Mouse (Mus musculus): ENCODE measurements around the gene Ppbp. TPM values are rescaled to one million over a fixed set of nuclear protein-coding genes. Genes with fewer than 3 reads are reported as not detected.

Ppbp gene
- 4.7 and 9.6 TPM in 2 replicates for polyA plus RNA-seq (2016; fragmentation: Nextera tagmentation; extraction: Ambion mirVana)

GRCm38 (mm10) chr5:90768218-90768617, at the start of gene Ppbp:
Gene Ppbp (plus strand): TSS chr5:90768518.
- 66% methylated on average over 3 of the region's 3 CpGs for WGBS
- H3K27me3 ChIP-seq (replicated peaks; ENCODE audit: low read depth, poor library complexity, severe bottlenecking): no peaks in the 10 kb centered on the region
- H3K27ac ChIP-seq (replicated peaks): no peak within 1 kb of the TSS
- no peaks in the 10 kb centered on the region for H3K36me3 ChIP-seq (replicated peaks)
- DNase-seq (ENCODE audit: low spot score): no peak
- no peaks in the 10 kb centered on the region for H3K9me3 ChIP-seq
- no peaks in the 10 kb centered on the region for H3K4me1 ChIP-seq
- no peak within 1 kb of the TSS for H3K4me3 ChIP-seq

- H3K36me3 ChIP-seq (replicated peaks): no peaks in the 10 kb centered on the region
- H3K27me3 ChIP-seq (replicated peaks; ENCODE audit: low read depth, poor library complexity, severe bottlenecking): no peaks in the 10 kb centered on the region
- no peaks in the 10 kb centered on the region for H3K9me3 ChIP-seq
- WGBS: 96% methylated on average over 3 of the region's 3 CpGs
- H3K4me3 ChIP-seq: no peak overlapping the region
- no peak for DNase-seq (ENCODE audit: low spot score)
- no peak overlapping the region for H3K27ac ChIP-seq (replicated peaks)
- peaks cover 7% of the 10 kb centered on the region; the same call in 1 of the 2 replicates for H3K4me1 ChIP-seq
Measured at GRCm38 (mm10) chr5:90722656-90723055, 45.7 kb upstream of the Ppbp start.

- Histone ChIP-seq H3K27ac (replicated peaks) (no peak overlapping the region), H3K36me3 (replicated peaks) (no peaks in the 10 kb centered on the region), H3K4me1 (peaks cover 14% of the 10 kb centered on the region), H3K9me3 (no peaks in the 10 kb centered on the region), H3K4me3 (no peak overlapping the region), H3K27me3 (replicated peaks; ENCODE audit: low read depth, poor library complexity, severe bottlenecking) (no peaks in the 10 kb centered on the region)
- DNase-seq (ENCODE audit: low spot score): no peak
- whole genome bisulfite sequencing: 80% methylated on average over 3 of the region's 3 CpGs
Measured at GRCm38 (mm10) chr5:90728254-90728653, 40.1 kb upstream of the Ppbp start.

GRCm38 (mm10) chr5:90731480-90731879, 36.8 kb upstream of the Ppbp start:
- H3K27ac ChIP-seq (replicated peaks): no peak overlapping the region
- H3K36me3 ChIP-seq (replicated peaks): no peaks in the 10 kb centered on the region
- no peaks in the 10 kb centered on the region for H3K9me3 ChIP-seq
- no peaks in the 10 kb centered on the region for H3K27me3 ChIP-seq (replicated peaks; ENCODE audit: low read depth, poor library complexity, severe bottlenecking)
- no peak overlapping the region for H3K4me3 ChIP-seq
- DNase-seq (ENCODE audit: low spot score): no peak
- H3K4me1 ChIP-seq: peaks cover 8% of the 10 kb centered on the region; the same call in 1 of the 2 replicates
- WGBS: 82% methylated on average over 4 of the region's 4 CpGs

- H3K4me3 ChIP-seq: no peak overlapping the region
- H3K27me3 ChIP-seq (replicated peaks; ENCODE audit: low read depth, poor library complexity, severe bottlenecking): no peaks in the 10 kb centered on the region
- 71% methylated on average over 4 of the region's 4 CpGs for WGBS
- H3K36me3 ChIP-seq (replicated peaks): no peaks in the 10 kb centered on the region
- H3K9me3 ChIP-seq: no peaks in the 10 kb centered on the region
- no peaks in the 10 kb centered on the region for H3K4me1 ChIP-seq
- no peak for DNase-seq (ENCODE audit: low spot score)
- no peak overlapping the region for H3K27ac ChIP-seq (replicated peaks)
Measured at GRCm38 (mm10) chr5:90742029-90742428, 26.3 kb upstream of the Ppbp start.

GRCm38 (mm10) chr5:90753934-90754333, 14.4 kb upstream of the Ppbp start:
- Histone ChIP-seq H3K36me3 (replicated peaks) (no peaks in the 10 kb centered on the region), H3K9me3 (no peaks in the 10 kb centered on the region), H3K27me3 (replicated peaks; ENCODE audit: low read depth, poor library complexity, severe bottlenecking) (peaks cover 16% of the 10 kb centered on the region), H3K4me3 (no peak overlapping the region), H3K4me1 (peaks cover 27% of the 10 kb centered on the region), H3K27ac (replicated peaks) (no peak overlapping the region)
- WGBS: 97% methylated on average over 1 of the region's 1 CpGs
- no peak for DNase-seq (ENCODE audit: low spot score)

GRCm38 (mm10) chr5:90758020-90758605, 10.2 kb upstream of the Ppbp start:
- no peak for DNase-seq (ENCODE audit: low spot score)
- H3K4me3 ChIP-seq: no peak overlapping the region
- H3K36me3 ChIP-seq (replicated peaks): no peaks in the 10 kb centered on the region
- H3K27me3 ChIP-seq (replicated peaks; ENCODE audit: low read depth, poor library complexity, severe bottlenecking): peaks cover 39% of the 10 kb centered on the region
- 30% methylated on average over 5 of the region's 5 CpGs for WGBS
- no peaks in the 10 kb centered on the region for H3K9me3 ChIP-seq
- H3K27ac ChIP-seq (replicated peaks): no peak overlapping the region
- peaks cover 35% of the 10 kb centered on the region for H3K4me1 ChIP-seq

- Histone ChIP-seq H3K4me1 (peaks cover 35% of the 10 kb centered on the region), H3K27me3 (replicated peaks; ENCODE audit: low read depth, poor library complexity, severe bottlenecking) (peaks cover 39% of the 10 kb centered on the region), H3K36me3 (replicated peaks) (no peaks in the 10 kb centered on the region), H3K27ac (replicated peaks) (no peak within 1 kb of the TSS; the same call in 1 of the 2 replicates), H3K4me3 (peak within 1 kb of the TSS; percentile 58), H3K9me3 (no peaks in the 10 kb centered on the region)
- WGBS: 4% methylated on average over 32 of the region's 32 CpGs
- DNase-seq (ENCODE audit: low spot score): peak; percentile 49
Measured at GRCm38 (mm10) chr5:90759077-90760065, 8.9 kb upstream of the Ppbp start, which contains the start of gene Cxcl5. Gene Cxcl5 (plus strand): TSS chr5:90759360.

- H3K27ac ChIP-seq (replicated peaks): no peak overlapping the region
- DNase-seq (ENCODE audit: low spot score): no peak
- WGBS: 57% methylated on average over 4 of the region's 4 CpGs
- H3K36me3 ChIP-seq (replicated peaks): no peaks in the 10 kb centered on the region
- no peak overlapping the region for H3K4me3 ChIP-seq
- no peaks in the 10 kb centered on the region for H3K9me3 ChIP-seq
- H3K4me1 ChIP-seq: peaks cover 34% of the 10 kb centered on the region
- H3K27me3 ChIP-seq (replicated peaks; ENCODE audit: low read depth, poor library complexity, severe bottlenecking): peaks cover 39% of the 10 kb centered on the region
Measured at GRCm38 (mm10) chr5:90760303-90760702, 8.0 kb upstream of the Ppbp start.

GRCm38 (mm10) chr5:90760844-90761243, 7.5 kb upstream of the Ppbp start:
- H3K9me3 ChIP-seq: no peaks in the 10 kb centered on the region
- WGBS: 91% methylated on average over 2 of the region's 2 CpGs
- H3K27me3 ChIP-seq (replicated peaks; ENCODE audit: low read depth, poor library complexity, severe bottlenecking): peaks cover 39% of the 10 kb centered on the region
- DNase-seq (ENCODE audit: low spot score): no peak
- no peak overlapping the region for H3K27ac ChIP-seq (replicated peaks)
- peaks cover 33% of the 10 kb centered on the region for H3K4me1 ChIP-seq
- H3K4me3 ChIP-seq: no peak overlapping the region
- no peaks in the 10 kb centered on the region for H3K36me3 ChIP-seq (replicated peaks)

GRCm38 (mm10) chr5:90761834-90762233, 6.5 kb upstream of the Ppbp start:
- peaks cover 25% of the 10 kb centered on the region for H3K4me1 ChIP-seq
- WGBS: 89% methylated on average over 3 of the region's 3 CpGs
- peaks cover 39% of the 10 kb centered on the region for H3K27me3 ChIP-seq (replicated peaks; ENCODE audit: low read depth, poor library complexity, severe bottlenecking)
- no peak for DNase-seq (ENCODE audit: low spot score)
- no peaks in the 10 kb centered on the region for H3K36me3 ChIP-seq (replicated peaks)
- no peaks in the 10 kb centered on the region for H3K9me3 ChIP-seq
- no peak overlapping the region for H3K4me3 ChIP-seq
- H3K27ac ChIP-seq (replicated peaks): no peak overlapping the region

- 75% methylated on average over 12 of the region's 12 CpGs for WGBS
- H3K36me3 ChIP-seq (replicated peaks): no peaks in the 10 kb centered on the region
Measured at GRCm38 (mm10) chr5:90763912-90764665, 4.2 kb upstream of the Ppbp start.

More at GRCm38 (mm10) chr5:90763912-90764665, 4.2 kb upstream of the Ppbp start:
- H3K4me3 ChIP-seq: no peak overlapping the region
- H3K9me3 ChIP-seq: no peaks in the 10 kb centered on the region
- no peak for DNase-seq (ENCODE audit: low spot score)
- no peak overlapping the region for H3K27ac ChIP-seq (replicated peaks)
- H3K4me1 ChIP-seq: peaks cover 6% of the 10 kb centered on the region
- peaks cover 22% of the 10 kb centered on the region for H3K27me3 ChIP-seq (replicated peaks; ENCODE audit: low read depth, poor library complexity, severe bottlenecking)
